Mouse (Mus musculus) urinary bladder, adult 2 months (tissue): Measurements from ENCODE around the gene Chkb. TPM values are rescaled to one million over a fixed set of nuclear protein-coding genes. Genes with fewer than 3 reads are reported as not detected.

ENCODE experiments used
- DNase-seq: peaks from one replicate; pipeline ENCODE4 v3.0.0; 2022; ENCODE audit warnings: low spot score
- polyA plus RNA-seq: library from polyadenylated mRNA; depleted of rRNA; stranded (reverse); fragments of >200 nt; gene quantifications from 2 replicates; pipeline ENCODE4 v1.2.3, GENCODE M21; 2012; rRNA removed

The Chkb gene
- polyA plus RNA-seq, 1 experiment: 85.8 TPM

DNA sequence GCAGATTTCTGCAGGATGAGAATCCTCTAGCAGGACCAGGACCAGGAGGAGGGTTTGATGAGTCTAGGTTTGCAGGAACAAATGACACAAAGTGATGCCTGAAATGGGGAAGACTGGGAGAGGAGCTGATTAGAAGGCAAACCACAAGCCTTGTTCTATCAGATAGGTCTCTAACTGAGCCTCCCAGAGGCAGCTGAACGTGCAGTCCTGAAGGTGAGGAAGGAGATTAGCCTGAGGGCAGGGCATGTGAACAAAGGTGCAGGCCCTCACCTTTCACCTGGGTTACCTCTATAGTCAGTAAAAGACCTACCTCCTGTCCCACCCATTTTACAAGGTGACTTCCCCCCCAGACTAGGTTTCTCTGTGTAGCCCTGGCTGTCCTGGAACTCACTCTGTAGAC, 30.0 kb downstream of the Chkb start:
- DNase-seq: no peak

DNA sequence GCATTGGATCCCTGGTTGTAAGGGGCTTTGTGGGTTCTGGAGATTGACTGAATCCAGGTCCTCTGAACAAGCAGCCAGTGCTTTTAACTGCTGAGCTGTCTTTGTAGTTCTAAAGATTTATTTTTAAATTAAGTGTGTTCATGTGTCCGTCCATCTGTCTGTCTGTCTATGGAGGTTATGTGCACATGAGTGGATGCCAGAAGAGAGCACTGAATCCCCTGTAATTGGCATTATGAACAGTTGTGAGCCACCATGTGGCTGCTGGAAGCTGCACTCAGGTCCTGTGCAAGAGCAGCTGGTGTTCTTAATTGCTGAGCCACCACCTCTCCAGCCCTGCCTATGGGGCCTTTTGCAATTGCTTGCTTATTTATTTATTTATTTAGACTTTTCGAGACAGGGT, 31.6 kb downstream of the Chkb start:
- no peak for DNase-seq

DNA sequence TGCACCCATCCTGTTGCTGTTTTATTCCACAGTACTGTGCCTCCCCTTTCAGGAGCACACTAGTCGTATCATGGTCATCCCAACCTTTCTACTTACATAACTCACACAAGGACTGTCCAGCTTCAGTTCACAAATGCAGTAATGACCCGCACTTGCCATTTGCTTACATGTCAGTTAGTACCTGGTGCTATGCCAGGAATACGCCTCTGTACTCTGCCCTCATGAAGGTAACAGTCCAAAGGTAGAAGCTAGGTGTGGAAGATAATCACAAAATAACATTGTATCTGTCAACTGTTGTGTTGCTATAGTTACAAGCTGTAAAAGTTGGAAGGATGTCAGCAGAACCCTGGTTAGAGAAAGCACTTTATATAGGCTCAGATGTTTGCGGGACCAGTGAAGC, 32.8 kb downstream of the Chkb start:
- no peak for DNase-seq

DNA sequence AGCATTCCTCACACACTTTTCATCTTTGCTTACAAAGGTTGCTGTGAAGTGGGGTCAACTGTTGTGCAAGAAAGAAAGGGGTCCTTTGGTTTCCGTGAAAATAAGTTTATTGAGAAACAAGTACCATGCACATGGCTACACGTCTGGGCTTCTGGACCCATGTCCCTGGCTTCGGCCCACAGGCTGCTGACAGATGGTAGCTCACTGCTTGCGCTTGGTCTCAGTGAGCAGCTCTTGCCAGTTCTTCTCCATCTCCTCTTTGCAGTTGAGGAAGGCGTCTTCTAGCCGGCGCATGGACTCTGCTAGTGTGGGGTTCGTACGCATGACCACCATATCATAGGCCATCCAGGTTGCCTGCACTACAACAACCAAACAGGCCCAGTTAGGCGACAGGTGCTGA, 39.6 kb downstream of the Chkb start:
- DNase-seq: no peak

DNA sequence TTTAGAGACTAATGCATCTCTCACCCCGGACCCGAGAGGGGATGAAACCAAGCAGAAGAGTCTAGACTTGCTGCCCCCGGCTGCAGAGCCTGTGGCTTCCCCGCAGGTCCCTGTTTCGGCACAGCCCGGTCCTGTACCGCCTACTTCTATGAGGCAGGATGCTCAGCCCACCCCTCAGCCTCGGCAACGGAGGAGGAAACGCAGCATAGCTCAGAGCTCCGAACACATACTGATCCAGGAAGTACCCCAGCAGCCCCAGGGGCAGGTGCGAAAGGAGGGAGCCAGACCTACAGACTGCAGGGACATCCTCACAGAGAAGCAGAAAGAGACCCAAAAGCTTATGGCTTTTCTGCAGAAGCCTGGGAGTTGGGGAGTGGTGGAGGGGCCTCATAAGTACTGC, 42.6 kb downstream of the Chkb start:
- no peak for DNase-seq

DNA sequence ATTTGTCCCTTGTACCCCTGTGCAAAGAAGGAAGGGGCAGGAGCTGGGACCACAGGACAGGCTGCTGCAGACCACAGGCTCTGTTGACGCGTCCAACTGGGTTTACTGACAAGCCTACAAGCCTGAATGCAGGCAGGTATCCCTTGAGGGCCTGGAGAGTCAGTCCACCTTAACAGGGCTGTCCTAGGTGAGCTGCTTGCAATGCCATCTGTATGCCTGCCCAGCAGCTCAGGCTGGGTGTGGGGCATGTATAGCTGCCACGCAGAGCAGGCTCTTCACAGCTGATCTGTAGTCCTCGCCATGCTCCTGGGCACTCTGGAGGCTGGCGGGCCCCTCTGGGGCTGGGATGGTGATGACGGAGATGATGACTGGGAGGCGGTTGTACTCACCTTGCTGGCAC, 45.1 kb downstream of the Chkb start, which contains the start of gene Klhdc7b:
Klhdc7b (plus strand) TSS at position 301 of the 400 bp plus-strand sequence.
- DNase-seq: no peak

DNA sequence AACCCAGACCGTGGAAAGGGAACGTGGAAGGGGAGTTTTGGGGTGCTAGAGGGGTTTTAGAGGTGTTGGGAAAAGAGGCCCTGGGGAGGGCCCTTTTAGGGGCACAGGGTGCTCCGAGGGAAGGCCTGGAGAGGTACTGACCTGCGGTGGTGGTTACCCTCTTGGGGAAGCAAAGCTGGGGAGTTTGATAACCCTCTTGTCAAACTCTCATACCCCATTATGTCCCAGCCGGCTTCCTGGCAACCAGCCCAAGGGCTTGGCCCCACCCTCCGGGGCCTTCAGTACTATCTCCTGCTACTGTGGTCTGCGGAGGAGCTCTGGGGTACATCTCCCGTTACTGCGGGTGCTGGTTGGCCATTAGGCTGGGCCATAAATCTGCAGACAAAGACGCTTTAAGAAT, 50.3 kb downstream of the Chkb start:
- DNase-seq: no peak

DNA sequence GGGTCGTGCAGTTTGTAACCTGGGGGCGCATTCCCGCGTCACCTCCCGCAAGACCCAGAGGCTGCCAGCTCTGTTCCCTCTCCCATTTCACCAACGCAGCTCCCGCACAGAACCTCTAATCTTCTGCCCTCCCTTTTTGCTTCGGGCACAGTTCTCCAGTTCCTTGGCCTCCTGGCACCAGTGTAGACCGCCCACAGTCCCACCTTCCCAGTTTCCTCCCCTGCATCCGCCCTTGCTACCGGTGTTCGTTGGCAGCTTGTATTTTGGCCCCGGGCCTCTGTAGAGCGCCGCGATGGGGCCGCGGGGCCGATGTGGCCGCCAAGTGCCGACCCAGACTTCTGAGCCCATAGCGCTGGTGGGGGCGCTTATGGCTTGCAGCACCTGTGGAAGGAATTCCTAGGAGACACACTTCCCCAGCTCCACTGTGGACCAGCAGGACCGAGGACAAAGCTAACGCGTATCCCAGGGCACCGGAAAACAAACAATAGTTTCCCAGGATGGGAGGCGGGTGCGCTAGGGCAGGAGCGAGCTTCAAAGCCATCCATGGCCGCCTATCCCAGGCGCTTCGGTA, 50.8 kb downstream of the Chkb start, which contains the start of gene Odf3b:
Odf3b (minus strand) TSS at position 452 of the 571 bp plus-strand sequence.
- no peak for DNase-seq

DNA sequence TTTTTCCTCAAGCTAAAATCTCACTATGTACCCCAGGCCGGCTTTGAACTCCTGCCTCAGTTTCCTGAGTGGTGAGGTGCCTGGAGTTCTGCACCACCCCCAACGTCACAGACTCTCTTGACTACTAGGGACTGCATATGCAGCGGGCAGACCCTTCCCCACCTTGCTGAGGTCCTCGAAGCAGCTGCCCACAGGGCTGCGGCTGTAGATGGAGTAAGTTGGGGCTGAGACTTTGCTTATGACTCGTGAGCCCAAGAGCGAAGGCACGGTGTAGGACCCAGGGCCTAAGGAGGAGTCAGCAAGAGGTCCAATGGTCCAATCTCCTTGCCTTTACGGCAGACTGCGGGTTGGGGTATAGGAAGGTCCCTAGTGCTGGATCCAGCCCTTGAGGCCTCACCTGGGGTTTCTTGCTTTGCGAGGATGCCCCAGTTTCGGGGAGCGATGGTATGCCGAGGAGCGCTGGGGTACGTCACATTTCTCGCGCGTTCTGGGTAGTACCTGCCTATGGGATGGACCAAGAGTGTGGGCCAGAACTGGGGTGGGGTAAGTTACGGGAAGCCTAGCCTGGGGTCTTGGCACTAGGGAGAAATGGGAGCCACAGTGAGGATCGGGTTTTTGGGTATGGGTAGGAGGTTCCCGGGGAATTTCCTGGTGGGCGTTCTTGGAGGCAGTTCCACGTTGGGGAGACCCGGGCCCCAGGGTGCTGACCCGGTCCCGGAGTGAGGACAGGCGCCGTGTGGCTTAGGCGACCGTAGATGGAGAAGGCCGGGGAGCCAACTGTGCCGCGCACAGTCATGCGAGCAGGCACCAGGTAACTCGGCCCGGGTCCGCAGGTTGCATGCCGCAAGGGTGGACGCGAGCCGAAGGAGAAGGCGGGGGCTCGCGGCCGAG, 51.5 kb downstream of the Chkb start:
- DNase-seq: no peak

DNA sequence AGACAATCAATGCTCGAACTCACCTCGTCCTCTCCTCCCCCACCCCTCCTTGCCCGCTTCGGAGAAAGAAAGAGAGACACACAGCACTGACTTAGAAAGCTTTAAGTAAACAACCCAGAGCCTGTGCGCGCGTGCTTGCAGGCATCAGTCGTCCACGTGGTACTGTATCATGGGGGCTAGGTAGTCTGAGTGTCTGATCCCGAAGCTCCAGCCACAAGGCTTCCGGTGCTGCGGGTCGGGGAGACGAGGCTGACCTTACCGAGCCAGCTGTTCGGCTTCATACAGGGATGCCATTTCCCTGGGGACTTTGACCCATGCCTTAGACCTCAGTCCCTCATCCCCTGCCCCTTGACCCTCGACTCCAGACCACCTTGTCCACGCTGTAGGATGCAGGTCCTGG, 52.3 kb downstream of the Chkb start:
- no peak for DNase-seq

DNA sequence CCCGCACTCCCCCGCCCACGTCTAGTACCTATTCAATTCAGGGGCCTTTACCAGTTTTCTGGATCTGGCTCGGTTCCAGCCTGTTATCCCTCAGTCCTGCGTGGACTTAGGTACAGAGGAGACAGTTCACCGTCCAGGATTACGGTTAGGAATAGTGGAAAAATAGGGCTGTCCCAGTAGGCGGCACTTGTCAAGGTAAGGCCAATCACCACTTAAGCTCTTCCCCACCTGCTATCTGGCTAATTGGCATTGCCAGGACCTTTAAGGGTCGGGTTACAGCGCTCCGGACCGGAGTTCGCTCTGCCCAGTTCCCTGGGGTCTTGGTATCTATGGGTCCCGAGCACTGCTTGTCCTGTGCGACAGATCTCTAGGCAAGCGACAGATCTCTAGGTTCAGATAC, 52.8 kb downstream of the Chkb start, which contains the start of gene Tymp:
Tymp (minus strand) TSS at position 83 of the 400 bp plus-strand sequence.
- no peak for DNase-seq

Other genes starting within 250 kb of the Chkb start
- gene Plxnb2, start 249.1 kb downstream of the Chkb start, polyA plus RNA-seq: 171 and 187 TPM in 2 replicates
- 16.0 and 23.8 TPM in 2 replicates for gene Dennd6b, start 233.4 kb downstream of the Chkb start, polyA plus RNA-seq
- 29.1 and 41.4 TPM in 2 replicates for gene Ppp6r2, start 218.4 kb downstream of the Chkb start, polyA plus RNA-seq
- gene Sbf1, start 114.6 kb downstream of the Chkb start, polyA plus RNA-seq: 85.7 and 112 TPM in 2 replicates
- not detected in 2 replicates for gene Adm2, start 107.2 kb downstream of the Chkb start, polyA plus RNA-seq
- not detected in 2 replicates for gene Miox, start 95.5 kb downstream of the Chkb start, polyA plus RNA-seq
- 15.8 and 26.7 TPM in 2 replicates for gene Lmf2, start 74.2 kb downstream of the Chkb start, polyA plus RNA-seq
- gene Ncaph2, start 74.2 kb downstream of the Chkb start, polyA plus RNA-seq: 95.7 and 112 TPM in 2 replicates
- 18.8 and 23.2 TPM in 2 replicates for gene Sco2, start 56.1 kb downstream of the Chkb start, polyA plus RNA-seq
- 1.7 and 1.8 TPM in 2 replicates for gene Tymp, start 52.9 kb downstream of the Chkb start, polyA plus RNA-seq
- 2.7 and 3.0 TPM in 2 replicates for gene Odf3b, start 50.6 kb downstream of the Chkb start, polyA plus RNA-seq
- not detected in 2 replicates for gene Klhdc7b, start 45.0 kb downstream of the Chkb start, polyA plus RNA-seq
- not detected in 2 replicates for gene Syce3, start 19.4 kb downstream of the Chkb start, polyA plus RNA-seq
- gene Cpt1b, start 4.0 kb downstream of the Chkb start, polyA plus RNA-seq: 2.3 and 2.7 TPM in 2 replicates
- gene C730034F03Rik, start 319 bp downstream of the Chkb start, polyA plus RNA-seq: 2.0 and 3.7 TPM in 2 replicates
- 0.06 TPM in 2 replicates for gene Gm44502, start 212 bp downstream of the Chkb start, polyA plus RNA-seq
- 0.25 and 0.32 TPM in 2 replicates for gene Mapk8ip2, start 24.0 kb upstream of the Chkb start, polyA plus RNA-seq
- 35.4 TPM in 2 replicates for gene Arsa, start 47.5 kb upstream of the Chkb start, polyA plus RNA-seq
- 7.1 and 8.8 TPM in 2 replicates for gene Shank3, start 69.7 kb upstream of the Chkb start, polyA plus RNA-seq
- gene Acr, start 138.4 kb upstream of the Chkb start, polyA plus RNA-seq: 0.63 and 0.71 TPM in 2 replicates
- gene Rabl2, start 162.0 kb upstream of the Chkb start, polyA plus RNA-seq: 22.2 and 26.8 TPM in 2 replicates